Mouse (Mus musculus) CH12.LX (cell line): ENCODE data around the gene Vwa3a. TPM values are rescaled to one million over a fixed set of nuclear protein-coding genes. Genes with fewer than 3 reads are reported as not detected.
"Not testable (repeated sequence)": the region's sequence is repeated elsewhere in the genome, so short reads cannot be mapped to it uniquely, and the experiment has no call there.

Experiments used
- DNase-seq: peaks from one replicate; pipeline ENCODE4 v3.0.0-alpha.2; 2013; ENCODE audit errors: extremely low read depth
- H3K27ac ChIP-seq: 2 replicates; pipeline ENCODE4 v1.5.1; 2012; ENCODE audit warnings: low read depth, mild to moderate bottlenecking, control low read depth, moderate library complexity; ENCODE audit not compliant: insufficient read depth
- H3K27me3 ChIP-seq: replicated peaks from 2 replicates; pipeline ENCODE3; 2012; ENCODE audit warnings: inconsistent platforms
- H3K36me3 ChIP-seq, 2 experiments: replicated peaks in 1 of 2; 2 replicates each; pipeline versions ENCODE3 to v1.6.1; 2012; ENCODE audit warnings: inconsistent platforms in 1 of 2, low read length in 1 of 2, mild to moderate bottlenecking in 1 of 2, mixed read lengths in 1 of 2, moderate library complexity in 1 of 2; ENCODE audit not compliant: control insufficient read depth in 1 of 2, insufficient read depth in 1 of 2
- H3K4me1 ChIP-seq, 2 experiments: 2 replicates each; pipeline ENCODE4 v1.6.1; 2012; ENCODE audit warnings: inconsistent platforms in 1 of 2, moderate library complexity in 1 of 2; ENCODE audit not compliant: insufficient read depth in 2 of 2, control insufficient read depth in 1 of 2
- H3K4me2 ChIP-seq: 2 replicates; pipeline ENCODE4 v1.6.1; 2012; ENCODE audit warnings: low read depth, mild to moderate bottlenecking, control low read depth; ENCODE audit not compliant: poor library complexity, insufficient read depth, severe bottlenecking
- H3K4me3 ChIP-seq, 3 experiments: fragments of 150-350 bp in 1 of 3; sonication (generic) in 1 of 3; replicated peaks in 1 of 3; 2 replicates each; pipeline versions ENCODE3 to v1.5.1; 2011 to 2012; ENCODE audit warnings: low read depth in 2 of 3, low read length in 2 of 3, mild to moderate bottlenecking in 2 of 3, moderate library complexity in 2 of 3, control low read depth in 1 of 3, improper control_type of control experiment in 1 of 3, inconsistent platforms in 1 of 3, mixed read lengths in 1 of 3; ENCODE audit not compliant: poor library complexity in 1 of 3
- H3K79me2 ChIP-seq: replicated peaks from 2 replicates; pipeline ENCODE4 v1.6.1; 2012; ENCODE audit warnings: mild to moderate bottlenecking, moderate library complexity; ENCODE audit not compliant: control insufficient read depth, poor library complexity, insufficient read depth, severe bottlenecking; ENCODE audit errors: extremely low read depth
- H3K9ac ChIP-seq: 2 replicates; pipeline ENCODE4 v1.6.1; 2012; ENCODE audit warnings: low read depth, mild to moderate bottlenecking, control low read depth, moderate library complexity; ENCODE audit not compliant: insufficient read depth
- H3K9me3 ChIP-seq: replicated peaks from 2 replicates; pipeline ENCODE3; 2012; ENCODE audit warnings: low read length, inconsistent platforms, mixed read lengths
- E2F4 ChIP-seq: IDR thresholded peaks from 2 replicates; pipeline ENCODE4 v1.6.1; 2011; ENCODE audit warnings: low read depth, low read length, improper control_type of control experiment; ENCODE audit not compliant: insufficient replicate concordance
- EP300 ChIP-seq: IDR thresholded peaks from 2 replicates; pipeline ENCODE4 v1.6.1; 2011; ENCODE audit warnings: low read length, improper control_type of control experiment
- ETS1 ChIP-seq: conservative IDR thresholded peaks from 2 replicates; pipeline ENCODE4 v1.6.1; 2012; ENCODE audit warnings: low read depth, mild to moderate bottlenecking, inconsistent platforms, low read length, improper control_type of control experiment, moderate library complexity
- GABPA ChIP-seq: IDR thresholded peaks from 2 replicates; pipeline ENCODE4 v1.6.1; 2012; ENCODE audit warnings: low read depth, low read length, improper control_type of control experiment, inconsistent platforms; ENCODE audit not compliant: insufficient replicate concordance
- HCFC1 ChIP-seq: IDR thresholded peaks from 2 replicates; pipeline ENCODE4 v1.6.1; 2012; ENCODE audit warnings: low read depth, mild to moderate bottlenecking, inconsistent platforms, low read length, improper control_type of control experiment
- IRF4 ChIP-seq: IDR thresholded peaks from 2 replicates; pipeline ENCODE4 v1.6.1; 2014; ENCODE audit warnings: low read depth, mild to moderate bottlenecking, inconsistent platforms, low read length, improper control_type of control experiment
- JUND ChIP-seq: conservative IDR thresholded peaks from 2 replicates; pipeline ENCODE4 v1.6.1; 2011; ENCODE audit warnings: low read depth, low read length, improper control_type of control experiment
- MAFK ChIP-seq: IDR thresholded peaks from 2 replicates; pipeline ENCODE4 v1.6.1; 2011; ENCODE audit warnings: low read length, improper control_type of control experiment; ENCODE audit not compliant: insufficient replicate concordance
- MAX ChIP-seq: IDR thresholded peaks from 2 replicates; pipeline ENCODE4 v1.6.1; 2011; ENCODE audit warnings: low read length, improper control_type of control experiment
- MEF2A ChIP-seq: IDR thresholded peaks from 2 replicates; pipeline ENCODE4 v1.6.1; 2014; ENCODE audit warnings: low read depth, mild to moderate bottlenecking, inconsistent platforms, low read length, improper control_type of control experiment, borderline replicate concordance
- MXI1 ChIP-seq: IDR thresholded peaks from 2 replicates; pipeline ENCODE4 v1.6.1; 2011; ENCODE audit warnings: mild to moderate bottlenecking, low read depth, low read length, improper control_type of control experiment
- MYC ChIP-seq: IDR thresholded peaks from 2 replicates; pipeline ENCODE4 v1.6.1; 2011; ENCODE audit warnings: low read depth, mild to moderate bottlenecking, improper control_type of control experiment, low read length
- NELFE ChIP-seq: IDR thresholded peaks from 2 replicates; pipeline ENCODE4 v1.6.1; 2011; ENCODE audit warnings: low read depth, low read length, improper control_type of control experiment
- NRF1 ChIP-seq: IDR thresholded peaks from 2 replicates; pipeline ENCODE4 v1.6.1; 2014; ENCODE audit warnings: low read depth, mild to moderate bottlenecking, inconsistent platforms, low read length, improper control_type of control experiment, moderate library complexity
- POLR2A ChIP-seq: IDR thresholded peaks from 2 replicates; pipeline ENCODE4 v1.6.1; 2011; ENCODE audit warnings: low read depth, mild to moderate bottlenecking, improper control_type of control experiment, low read length
- RCOR1 ChIP-seq: conservative IDR thresholded peaks from 2 replicates; pipeline ENCODE4 v1.6.1; 2012; ENCODE audit warnings: low read depth, mild to moderate bottlenecking, inconsistent platforms, low read length, improper control_type of control experiment
- SIN3A ChIP-seq: IDR thresholded peaks from 2 replicates; pipeline ENCODE4 v1.6.1; 2012; ENCODE audit warnings: low read length, improper control_type of control experiment, inconsistent platforms
- USF1 ChIP-seq: IDR thresholded peaks from 2 replicates; pipeline ENCODE4 v1.6.1; 2014; ENCODE audit warnings: low read depth, mild to moderate bottlenecking, inconsistent platforms, low read length, improper control_type of control experiment
- USF2 ChIP-seq: conservative IDR thresholded peaks from 2 replicates; pipeline ENCODE4 v1.6.1; 2011; ENCODE audit warnings: low read depth, low read length, improper control_type of control experiment
- ZKSCAN1 ChIP-seq: IDR thresholded peaks from 2 replicates; pipeline ENCODE4 v1.6.1; 2012; ENCODE audit warnings: low read depth, inconsistent platforms, low read length, improper control_type of control experiment, borderline replicate concordance
- ZNF384 ChIP-seq: IDR thresholded peaks from 2 replicates; pipeline ENCODE4 v1.6.1; 2012; ENCODE audit warnings: low read depth, low read length, improper control_type of control experiment, inconsistent platforms
- dilution Hi-C: fragments of 300-500 bp; cut with MboI; formaldehyde crosslinking; loops from 2 replicates; pipeline ENCODE4 v1.14.3; 2020; ENCODE audit warnings: low sequenced_read_pairs; ENCODE audit not compliant: extremely low pct_unique_long_range_greater_than_20kb, extremely low pct_ligation_motif_present
- in situ Hi-C: fragments of 300-500 bp; cut with MboI; formaldehyde crosslinking; loops from 3 replicates; pipeline ENCODE4 v1.14.3; 2019; ENCODE audit warnings: low sequenced_read_pairs, low pct_ligation_motif_present, low pct_unique_long_range_greater_than_20kb, mixed read lengths
- polyA plus RNA-seq: library from polyadenylated mRNA; unstranded; fragments of >175 nt; gene quantifications from 2 replicates; pipeline ENCODE4 v1.2.1, GENCODE M21; 2012; ENCODE audit warnings: low read depth; ENCODE audit not compliant: insufficient read length
- total RNA-seq, 2 experiments: library from RNA; depleted of rRNA; stranded (reverse); fragments of 300-350 nt in 1 of 2; fragments of >200 nt in 1 of 2; gene quantifications; 2 replicates each; pipeline ENCODE4 v1.2.3; 2012 to 2014

The Vwa3a gene
- total and polyA plus RNA-seq, 3 experiments, result not detected

GRCm38 (mm10) chr7:120703888-120704287, 35.2 kb upstream of the Vwa3a start:
- H3K4me1 ChIP-seq, result peaks cover 0 to 16% of the 10 kb centered on the region in 2 experiments; a peak in 1 of 4 replicates
- no peak overlapping the region for H3K9ac ChIP-seq
- in situ Hi-C loops (no loop called here), dilution Hi-C loops (no loop called here)
- H3K9me3 ChIP-seq, result no peaks in the 10 kb centered on the region
- H3K4me2 ChIP-seq, result no peak overlapping the region
- H3K79me2 ChIP-seq, result no peaks in the 10 kb centered on the region; the same call in none of the 2 replicates
- no peak for DNase-seq
- no peak for TF ChIP-seq ETS1
- H3K4me3 ChIP-seq, result no peak overlapping the region
- no peaks in the 10 kb centered on the region for H3K27me3 ChIP-seq
- H3K36me3 ChIP-seq, result peaks cover 0 to 11% of the 10 kb centered on the region in 2 experiments
- H3K27ac ChIP-seq, result no peak overlapping the region

GRCm38 (mm10) chr7:120712071-120712470, 27.0 kb upstream of the Vwa3a start:
- Histone ChIP-seq H3K79me2 (peaks cover 18% of the 10 kb centered on the region), H3K27ac (no peak overlapping the region), H3K9ac (no peak overlapping the region), H3K27me3 (no peaks in the 10 kb centered on the region), H3K4me2 (no peak overlapping the region), H3K4me1 (peaks cover 3 to 25% of the 10 kb centered on the region in 2 experiments; a peak in 3 of 4 replicates), H3K9me3 (no peaks in the 10 kb centered on the region), H3K36me3 (peaks cover 0 to 6% of the 10 kb centered on the region in 2 experiments), H3K4me3 (no peak overlapping the region)
- no peak for TF ChIP-seq MXI1
- no peak for DNase-seq
- in situ Hi-C loops, result no loop called here
- dilution Hi-C loops, result no loop called here

- peaks cover 0 to 6% of the 10 kb centered on the region in 2 experiments for H3K36me3 ChIP-seq
- H3K4me1 ChIP-seq, result peaks cover 3 to 27% of the 10 kb centered on the region in 2 experiments; a peak in 3 of 4 replicates
- in situ Hi-C loops, result no loop called here
- no peak overlapping the region for H3K9ac ChIP-seq
- H3K27ac ChIP-seq, result no peak overlapping the region
- H3K4me2 ChIP-seq, result no peak overlapping the region
- DNase-seq, result no peak
- H3K79me2 ChIP-seq, result peaks cover 18% of the 10 kb centered on the region
- TF ChIP-seq MXI1 (no peak), SIN3A (no peak), E2F4 (no peak), ZNF384 (no peak), NELFE (no peak), RCOR1 (no peak), NRF1 (no peak), MEF2A (no peak), MAFK (no peak), USF1 (no peak), POLR2A (no peak), MYC (no peak), HCFC1 (no peak), ZKSCAN1 (no peak), EP300 (no peak), GABPA (no peak), MAX (no peak), IRF4 (no peak), JUND (no peak), USF2 (no peak)
- H3K4me3 ChIP-seq, result no peak overlapping the region
- H3K9me3 ChIP-seq, result no peaks in the 10 kb centered on the region
- H3K27me3 ChIP-seq, result no peaks in the 10 kb centered on the region
- dilution Hi-C loops, result no loop called here
These were observed 25.9 kb upstream of the Vwa3a start for GRCm38 (mm10) chr7:120713225-120713624.

GRCm38 (mm10) chr7:120713951-120714350, 25.2 kb upstream of the Vwa3a start:
- H3K9ac ChIP-seq, in situ Hi-C loops: not testable (repeated sequence)

More at GRCm38 (mm10) chr7:120713951-120714350, 25.2 kb upstream of the Vwa3a start:
- H3K4me2 ChIP-seq, H3K27ac ChIP-seq, H3K36me3 ChIP-seq, dilution Hi-C loops, DNase-seq, H3K4me3 ChIP-seq, H3K27me3 ChIP-seq, H3K9me3 ChIP-seq: not testable (repeated sequence)
- Histone ChIP-seq H3K79me2 (peaks cover 18% of the 10 kb centered on the region), H3K4me1 (peaks cover 3 to 34% of the 10 kb centered on the region in 2 experiments; a peak in 3 of 4 replicates)
